Mouse (Mus musculus): ENCODE measurements around the gene Akap1.

- TF ChIP-seq CTCF (IDR thresholded peaks at IDR 0.05; ENCODE audit: extremely low read depth, insufficient read depth, insufficient read length, insufficient replicate concordance) (no peak), POLR2A (IDR thresholded peaks at IDR 0.05; ENCODE audit: low read depth, low read length) (no peak)
Observed at GRCm38 (mm10) chr11:88849732-88850131, 14.7 kb downstream of the Akap1 start.
